Mouse (Mus musculus): ENCODE measurements at regions not wholly inside any gene's neighbourhood (a gene's known extent, or its start where the extent isn't known, plus 50 kb on each side); places are given as distances from the start of the nearest gene placed in this dataset. TPM values are rescaled to one million over a fixed set of nuclear protein-coding genes. Genes with fewer than 3 reads are reported as not detected.

DNA sequence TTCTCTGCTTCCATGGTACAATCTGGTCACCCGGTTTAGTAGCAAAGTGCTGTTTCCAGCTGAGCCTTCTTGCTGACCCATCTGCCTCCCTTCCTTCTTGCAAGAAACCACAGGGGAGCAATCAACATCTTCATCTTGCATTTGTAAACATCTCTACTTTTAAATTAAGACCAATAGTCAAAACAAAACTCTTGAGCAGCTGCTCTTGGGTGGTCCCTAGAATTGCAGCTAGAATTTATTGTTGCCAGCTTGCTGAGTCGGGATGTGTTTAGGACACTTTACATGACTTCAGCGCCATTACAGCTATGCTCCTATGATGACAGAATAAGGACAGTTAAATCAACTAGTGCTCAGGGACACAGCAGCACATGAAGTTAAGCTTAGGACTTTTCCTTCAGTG is 62.4 kb upstream of the Ankrd50 start:
- Histone ChIP-seq H3K36me3 (no peaks in the 10 kb centered on the region), H3K27me3 (replicated peaks) (no peaks in the 10 kb centered on the region), H3K4me2 (no peak overlapping the region), H3K4me3 (no peak overlapping the region), H3K27ac (replicated peaks) (no peak overlapping the region), H3K9ac (no peak overlapping the region), H3K4me1 (no peaks in the 10 kb centered on the region), H3K9me3 (no peaks in the 10 kb centered on the region; the same call in 1 of the 2 replicates)
- 62% methylated on average over 3 of the region's 3 CpGs for WGBS
- no peak for ATAC-seq (ENCODE audit: extremely low read depth, insufficient number of reproducible peaks, low FRiP score, low TSS enrichment)

- 77% methylated on average over 3 of the region's 3 CpGs for WGBS
- no peak for ATAC-seq (ENCODE audit: extremely low read depth, insufficient number of reproducible peaks, low FRiP score, low TSS enrichment)
Measured at GRCm38 (mm10) chr3:38545501-38545896, 60.9 kb upstream of the Ankrd50 start.

GRCm38 (mm10) chr3:38544718-38545500 is 60.3 kb upstream of the Ankrd50 start:
- H3K4me3 ChIP-seq: no peak overlapping the region
- no peak for ATAC-seq (ENCODE audit: extremely low read depth, insufficient number of reproducible peaks, low FRiP score, low TSS enrichment)
- WGBS: 73% methylated on average over 4 of the region's 4 CpGs
- H3K9ac ChIP-seq: no peak overlapping the region
- no peaks in the 10 kb centered on the region for H3K27me3 ChIP-seq (replicated peaks)
- H3K4me2 ChIP-seq: no peak overlapping the region
- H3K27ac ChIP-seq (replicated peaks): no peak overlapping the region
- H3K36me3 ChIP-seq: no peaks in the 10 kb centered on the region
- H3K9me3 ChIP-seq: no peaks in the 10 kb centered on the region
- no peaks in the 10 kb centered on the region for H3K4me1 ChIP-seq

More at GRCm38 (mm10) chr3:38545501-38545896, 60.9 kb upstream of the Ankrd50 start:
- no peaks in the 10 kb centered on the region for H3K36me3 ChIP-seq
- H3K4me1 ChIP-seq: no peaks in the 10 kb centered on the region
- H3K9me3 ChIP-seq: no peaks in the 10 kb centered on the region; the same call in 1 of the 2 replicates
- H3K4me2 ChIP-seq: no peak overlapping the region
- H3K27me3 ChIP-seq (replicated peaks): no peaks in the 10 kb centered on the region
- no peak overlapping the region for H3K27ac ChIP-seq (replicated peaks)
- no peak overlapping the region for H3K4me3 ChIP-seq
- H3K9ac ChIP-seq: no peak overlapping the region

DNA sequence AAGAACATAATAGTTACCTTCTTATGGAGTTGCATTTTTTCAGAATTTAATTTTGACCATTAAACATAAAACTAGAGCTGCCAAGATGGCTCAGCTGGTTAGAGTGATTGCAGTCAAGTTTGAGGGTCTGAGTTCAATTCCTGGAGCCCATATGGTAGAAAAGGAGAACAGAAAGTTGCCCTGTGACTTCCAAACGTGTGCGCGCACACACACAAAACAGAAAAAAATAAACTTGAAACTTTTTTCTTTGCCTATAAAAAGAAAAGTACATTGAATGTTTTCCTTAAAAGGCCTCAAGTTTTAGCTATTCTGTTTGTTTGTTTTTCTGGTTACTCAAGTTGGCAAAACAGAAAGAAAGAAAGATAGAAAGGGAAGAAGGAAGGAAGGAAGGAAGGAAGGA is 59.2 kb upstream of the Ankrd50 start:
- H3K9me3 ChIP-seq: no peaks in the 10 kb centered on the region
- ATAC-seq (ENCODE audit: extremely low read depth, insufficient number of reproducible peaks, low FRiP score, low TSS enrichment): no peak
- no peak overlapping the region for H3K4me3 ChIP-seq
- H3K4me2 ChIP-seq: no peak overlapping the region
- no peak overlapping the region for H3K9ac ChIP-seq
- no peaks in the 10 kb centered on the region for H3K36me3 ChIP-seq
- WGBS: 90% methylated on average over 3 of the region's 3 CpGs
- H3K4me1 ChIP-seq: no peaks in the 10 kb centered on the region
- no peaks in the 10 kb centered on the region for H3K27me3 ChIP-seq (replicated peaks)
- H3K27ac ChIP-seq (replicated peaks): no peak overlapping the region

- Histone ChIP-seq H3K4me3 (no peak overlapping the region), H3K27me3 (replicated peaks) (no peaks in the 10 kb centered on the region), H3K4me1 (no peaks in the 10 kb centered on the region), H3K4me2 (no peak overlapping the region), H3K9me3 (no peaks in the 10 kb centered on the region), H3K27ac (replicated peaks) (no peak overlapping the region), H3K36me3 (no peaks in the 10 kb centered on the region), H3K9ac (no peak overlapping the region)
- no peak for ATAC-seq (ENCODE audit: extremely low read depth, insufficient number of reproducible peaks, low FRiP score, low TSS enrichment)
- WGBS: 66% methylated on average over 3 of the region's 3 CpGs
Measured at GRCm38 (mm10) chr3:38541296-38541695, 56.7 kb upstream of the Ankrd50 start.

GRCm38 (mm10) chr3:38538309-38538708 is 53.7 kb upstream of the Ankrd50 start:
- H3K36me3 ChIP-seq: no peaks in the 10 kb centered on the region
- H3K9me3 ChIP-seq: no peaks in the 10 kb centered on the region
- WGBS: 62% methylated on average over 2 of the region's 2 CpGs
- no peak overlapping the region for H3K4me2 ChIP-seq
- H3K27me3 ChIP-seq (replicated peaks): no peaks in the 10 kb centered on the region
- ATAC-seq (ENCODE audit: extremely low read depth, insufficient number of reproducible peaks, low FRiP score, low TSS enrichment): no peak
- no peaks in the 10 kb centered on the region for H3K4me1 ChIP-seq
- H3K9ac ChIP-seq: no peak overlapping the region
- no peak overlapping the region for H3K27ac ChIP-seq (replicated peaks)
- no peak overlapping the region for H3K4me3 ChIP-seq

DNA sequence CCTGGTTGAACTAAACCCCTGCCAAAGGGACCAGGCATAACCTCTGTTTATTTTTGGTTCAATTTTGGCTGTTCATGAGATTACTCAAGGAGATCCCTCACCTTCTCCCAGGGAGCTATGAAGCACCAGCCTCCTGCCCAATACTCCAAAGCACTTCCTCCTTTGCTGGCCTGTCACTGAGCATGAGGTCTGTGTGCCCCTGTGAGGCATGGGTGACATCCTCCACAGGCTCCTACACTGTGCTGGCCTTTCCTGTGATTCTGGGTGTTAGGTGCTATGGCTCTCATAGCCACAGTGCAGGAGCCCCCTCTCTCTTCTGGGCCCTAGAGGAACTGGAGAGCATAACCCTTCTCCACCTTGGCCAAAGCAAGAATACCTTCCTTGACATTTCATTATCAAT is 53.1 kb upstream of the Ankrd50 start:
- no peaks in the 10 kb centered on the region for H3K9me3 ChIP-seq
- H3K9ac ChIP-seq: no peak overlapping the region
- no peak for ATAC-seq (ENCODE audit: extremely low read depth, insufficient number of reproducible peaks, low FRiP score, low TSS enrichment)
- H3K4me2 ChIP-seq: no peak overlapping the region
- no peaks in the 10 kb centered on the region for H3K36me3 ChIP-seq
- H3K4me1 ChIP-seq: no peaks in the 10 kb centered on the region
- H3K27ac ChIP-seq (replicated peaks): no peak overlapping the region
- no peak overlapping the region for H3K4me3 ChIP-seq
- H3K27me3 ChIP-seq (replicated peaks): no peaks in the 10 kb centered on the region

Small RNAs in the stretch of these regions (microRNA-seq; reads per million reads assigned to microRNA genes)
- gene Gm24462: not detected
